Mouse (Mus musculus): ENCODE measurements around the gene Foxk1.

The Foxk1 gene

DNA sequence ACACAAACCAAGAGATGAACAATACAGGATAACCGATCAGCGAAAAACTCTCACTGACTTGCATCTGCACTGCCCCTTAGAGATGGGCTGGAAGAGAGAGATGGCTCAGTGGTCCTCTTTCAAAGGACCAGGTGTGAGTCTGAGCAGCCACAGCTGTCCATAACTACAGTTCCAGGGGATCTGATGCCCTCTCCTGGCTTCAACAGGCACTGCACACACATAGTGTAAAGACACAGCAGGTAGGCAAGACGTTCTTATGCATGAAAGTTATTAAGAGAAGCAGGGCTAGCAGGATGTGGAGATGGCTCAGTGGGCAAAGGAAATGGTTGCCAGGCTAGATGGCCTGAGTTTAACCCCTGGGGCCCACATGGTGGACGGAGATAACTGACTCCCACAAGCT is 13.6 kb upstream of the Foxk1 start:
- in situ Hi-C loops (cut with MboI, MseI) = no loop called here

DNA sequence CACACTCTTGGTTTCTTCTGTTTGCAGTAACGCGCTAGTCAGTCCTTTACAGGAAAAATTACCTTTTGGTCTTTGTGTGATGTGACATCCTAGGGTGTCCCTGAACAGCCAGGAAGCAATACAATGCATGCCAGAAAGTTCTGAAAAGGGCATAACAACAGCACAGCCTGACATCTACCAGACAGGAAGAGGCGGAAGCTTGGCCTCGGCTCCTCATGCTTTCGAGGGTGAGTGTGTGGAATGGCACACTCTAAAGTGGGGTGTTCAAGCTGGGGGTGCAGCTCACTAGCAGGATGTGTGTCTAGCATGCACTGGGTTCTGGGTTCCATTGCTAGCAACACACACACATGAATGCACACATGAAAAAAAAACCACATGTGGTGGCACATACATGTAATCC is 9.6 kb upstream of the Foxk1 start:
- in situ Hi-C loops (cut with MboI, MseI) = no loop called here

DNA sequence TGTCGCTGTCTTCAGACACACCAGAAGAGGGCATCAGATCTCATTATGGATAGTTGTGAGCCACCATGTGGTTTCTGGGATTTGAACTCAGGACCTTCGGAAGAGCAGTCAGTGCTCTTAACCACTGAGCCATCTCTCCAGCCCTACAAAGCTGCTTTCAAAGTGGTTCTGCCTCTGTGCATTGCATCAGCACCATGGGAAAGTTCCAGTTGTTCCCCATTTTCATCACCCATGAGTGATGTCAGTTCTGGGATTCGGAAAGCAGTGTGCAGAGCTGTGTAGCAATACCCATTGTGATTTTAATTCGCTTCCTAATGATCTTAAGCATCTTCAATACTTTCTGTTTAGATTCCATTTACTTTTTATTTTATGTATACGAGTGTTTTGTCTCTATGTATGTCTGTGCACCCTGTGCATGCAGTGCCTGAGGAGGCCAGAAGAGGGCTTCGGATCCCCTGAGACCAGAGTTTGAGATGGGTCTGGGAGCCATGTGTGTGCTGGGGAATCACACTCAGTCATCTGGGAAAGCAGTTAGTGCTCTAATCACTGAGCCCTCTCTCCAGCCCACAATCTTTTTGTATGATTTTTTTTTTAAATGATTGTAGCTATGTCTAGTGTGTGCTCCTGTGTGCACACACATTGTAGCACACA is 6.6 kb upstream of the Foxk1 start:
- in situ Hi-C loops (cut with MboI, MseI) = no loop called here

- in situ Hi-C loops (cut with MboI, MseI) = no loop called here
Measured at GRCm38 (mm10) chr5:142395909-142396308, 5.4 kb upstream of the Foxk1 start.

GRCm38 (mm10) chr5:142400181-142400883 is 965 bp upstream of the Foxk1 start:
- in situ Hi-C loops (cut with MboI, MseI) = no loop called here

DNA sequence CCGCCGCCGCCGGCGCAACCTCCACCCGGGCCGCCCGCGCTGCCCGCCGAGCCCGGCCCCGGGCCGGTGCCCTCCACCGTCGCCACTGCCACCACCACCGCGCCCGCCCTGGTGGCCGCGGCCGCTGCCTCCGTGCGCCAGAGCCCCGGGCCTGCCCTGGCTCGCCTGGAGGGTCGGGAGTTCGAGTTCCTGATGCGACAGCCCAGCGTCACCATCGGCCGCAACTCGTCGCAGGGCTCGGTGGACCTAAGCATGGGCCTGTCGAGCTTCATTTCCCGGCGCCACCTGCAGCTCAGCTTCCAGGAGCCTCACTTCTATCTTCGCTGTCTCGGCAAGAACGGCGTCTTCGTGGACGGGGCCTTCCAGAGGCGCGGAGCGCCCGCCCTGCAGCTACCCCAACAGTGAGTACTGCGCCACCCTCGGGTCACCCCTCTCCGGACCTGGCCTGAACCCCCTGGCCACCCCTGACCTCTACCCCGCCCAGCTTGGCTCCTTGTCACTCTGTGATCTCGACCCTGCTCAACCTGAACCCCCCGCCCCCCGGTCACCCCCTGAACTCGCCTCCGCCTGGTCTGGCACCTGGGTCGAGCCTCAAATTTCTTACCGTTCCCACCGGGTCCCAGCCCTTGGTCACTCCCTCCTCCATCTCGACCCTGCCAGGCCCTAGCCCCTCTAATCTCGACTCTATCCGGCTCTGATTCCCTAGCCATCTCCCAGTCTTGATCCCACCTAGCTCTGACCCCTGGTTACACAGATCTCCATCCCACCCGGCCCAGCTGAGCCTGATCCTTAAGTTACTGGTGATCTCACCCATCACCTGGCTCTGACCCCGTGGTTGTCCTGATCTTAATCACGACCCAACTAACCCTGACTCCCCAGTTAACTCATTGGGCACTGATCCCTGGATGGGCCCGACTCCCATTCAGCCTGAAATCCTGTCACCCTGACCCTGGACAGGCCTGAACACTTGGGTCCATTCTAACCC is 636 bp downstream of the Foxk1 start:
- in situ Hi-C loops (cut with MboI, MseI) = no loop called here

DNA sequence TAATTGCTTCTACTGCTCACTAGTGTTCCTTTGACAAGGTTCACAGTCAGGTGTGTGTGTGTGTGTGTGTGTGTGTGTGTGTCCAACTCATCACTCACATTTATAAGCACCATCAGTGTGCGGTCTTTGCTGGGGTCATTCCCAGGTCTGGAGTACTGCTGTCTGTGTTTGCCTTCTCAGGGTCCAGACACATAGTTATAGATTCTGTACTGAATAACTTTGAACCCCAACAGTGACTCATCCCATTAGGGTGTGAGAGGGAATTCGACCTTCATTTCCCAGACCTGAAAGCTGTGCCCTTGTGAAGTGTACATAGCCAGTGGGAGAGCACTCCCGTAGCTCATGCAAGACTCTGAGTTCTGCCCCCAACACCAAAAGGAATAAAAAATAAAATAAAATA is 2.4 kb downstream of the Foxk1 start:
- in situ Hi-C loops (cut with MboI, MseI) = no loop called here

- in situ Hi-C loops (cut with MboI, MseI) = no loop called here
Measured at GRCm38 (mm10) chr5:142404307-142404706, 3.0 kb downstream of the Foxk1 start.

DNA sequence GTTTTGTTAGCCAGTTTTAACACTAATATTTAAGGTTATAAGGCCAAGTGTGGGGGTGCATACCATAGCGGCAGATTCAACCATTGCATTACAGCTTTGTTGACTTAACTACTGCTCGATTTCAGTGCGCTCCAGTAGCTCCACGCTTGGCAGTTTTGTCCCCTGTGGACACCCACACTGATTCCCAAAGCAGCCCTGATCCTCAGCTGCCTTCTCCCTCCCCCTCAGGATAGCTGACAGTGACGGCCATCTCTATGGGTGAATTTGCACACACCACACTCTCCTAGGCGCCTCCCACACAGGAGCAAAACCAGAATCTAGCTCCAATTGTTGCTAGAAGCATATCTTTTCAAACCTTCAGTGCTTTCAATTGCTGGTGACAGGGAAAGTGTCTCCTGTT is 4.1 kb downstream of the Foxk1 start:
- in situ Hi-C loops (cut with MboI, MseI) = loop anchor here (5.0 kb wide), 2 partner anchors 37 to 38 kb away; no protein-coding TSS in a partner anchor

DNA sequence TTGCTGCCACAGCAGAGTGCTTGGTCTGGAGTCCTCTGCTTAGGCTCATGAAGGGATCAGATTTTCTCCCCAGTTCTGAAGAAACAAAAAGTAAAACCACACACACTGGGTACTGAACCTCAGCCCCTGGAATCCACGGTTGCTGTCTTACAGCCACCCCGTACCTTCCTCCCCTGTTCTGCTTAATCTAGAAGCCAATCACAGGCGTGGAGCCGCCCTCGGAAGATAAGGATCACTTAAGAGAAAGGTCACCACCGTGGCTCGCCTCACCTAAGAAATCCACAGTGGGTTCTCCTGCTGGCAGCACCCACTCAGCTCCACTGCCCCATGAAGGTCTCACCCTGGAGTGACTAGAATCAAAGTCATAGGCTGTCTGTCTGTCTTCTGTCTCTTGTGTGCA is 5.1 kb downstream of the Foxk1 start:
- in situ Hi-C loops (cut with MboI, MseI) = loop anchor here (5.0 kb wide), 2 partner anchors 36 to 39 kb away; no protein-coding TSS in a partner anchor

DNA sequence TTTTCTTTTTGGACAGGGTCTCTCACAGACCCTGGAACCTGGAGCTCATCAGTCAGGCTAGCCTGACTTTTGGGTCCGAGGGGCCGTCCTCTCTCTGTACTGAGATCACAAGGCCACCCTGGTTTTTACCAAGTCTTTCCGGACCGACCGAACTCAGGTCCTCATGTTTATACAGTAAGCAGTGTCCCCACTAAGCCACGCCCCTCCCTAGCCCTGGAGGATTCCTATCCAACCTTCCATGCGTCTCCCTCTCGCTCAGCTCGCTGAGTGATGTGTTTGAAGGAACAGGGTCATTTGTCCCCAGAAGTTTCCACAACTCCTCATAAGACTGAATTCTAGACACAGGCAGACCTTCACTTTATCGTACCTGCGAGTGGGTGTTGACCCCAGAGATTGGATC is 5.6 kb downstream of the Foxk1 start:
- in situ Hi-C loops (cut with MboI, MseI) = loop anchor here (5.0 kb wide), 2 partner anchors 35 to 40 kb away; no protein-coding TSS in a partner anchor

GRCm38 (mm10) chr5:142407381-142407780 is 6.1 kb downstream of the Foxk1 start:
- in situ Hi-C loops (cut with MboI, MseI) = loop anchor here (5.0 kb wide), 2 partner anchors 35 to 40 kb away; no protein-coding TSS in a partner anchor

DNA sequence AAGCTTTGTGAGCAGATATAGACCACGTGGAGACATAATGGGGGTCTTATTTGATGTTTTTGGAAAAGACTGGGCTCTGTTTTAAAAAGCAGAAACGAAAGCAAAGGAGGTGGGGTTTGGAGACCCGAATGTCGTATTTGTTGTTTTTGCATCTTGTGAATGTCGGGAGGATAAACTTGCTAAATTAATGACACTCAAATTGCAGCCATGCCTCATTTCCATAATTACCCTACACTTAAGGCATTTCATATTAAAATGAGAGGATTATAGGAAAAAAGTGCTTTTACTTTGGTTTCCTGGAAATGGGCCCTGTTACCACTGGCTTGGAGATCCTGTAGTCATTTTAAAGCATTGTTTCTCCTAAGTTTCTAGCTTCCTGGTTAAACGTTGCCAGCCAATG is 7.9 kb downstream of the Foxk1 start:
- in situ Hi-C loops (cut with MboI, MseI) = loop anchor here (5.0 kb wide), 2 partner anchors 33 to 42 kb away; no protein-coding TSS in a partner anchor

DNA sequence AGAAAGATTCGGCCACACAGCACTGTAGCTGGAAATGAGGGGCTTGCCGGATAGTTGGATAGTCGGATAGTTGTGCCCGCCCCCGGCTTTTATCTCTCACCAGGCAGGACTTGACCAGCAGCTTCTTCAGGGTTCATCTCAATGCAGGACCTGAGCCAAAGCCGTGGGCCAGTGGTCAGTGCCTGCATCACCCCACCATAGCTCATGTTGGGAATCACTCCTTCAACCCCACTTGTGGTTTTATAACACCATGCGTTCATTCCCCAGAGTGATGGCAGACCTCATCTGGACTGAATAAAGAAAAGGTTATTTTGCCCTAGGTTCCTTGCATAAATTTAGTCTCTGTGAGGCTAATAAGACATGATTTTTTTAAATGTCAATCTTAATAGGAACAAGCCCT is 9.1 kb downstream of the Foxk1 start:
- in situ Hi-C loops (cut with MboI, MseI) = no loop called here

GRCm38 (mm10) chr5:142412678-142413385 is 11.5 kb downstream of the Foxk1 start:
- in situ Hi-C loops (cut with MboI, MseI) = no loop called here

DNA sequence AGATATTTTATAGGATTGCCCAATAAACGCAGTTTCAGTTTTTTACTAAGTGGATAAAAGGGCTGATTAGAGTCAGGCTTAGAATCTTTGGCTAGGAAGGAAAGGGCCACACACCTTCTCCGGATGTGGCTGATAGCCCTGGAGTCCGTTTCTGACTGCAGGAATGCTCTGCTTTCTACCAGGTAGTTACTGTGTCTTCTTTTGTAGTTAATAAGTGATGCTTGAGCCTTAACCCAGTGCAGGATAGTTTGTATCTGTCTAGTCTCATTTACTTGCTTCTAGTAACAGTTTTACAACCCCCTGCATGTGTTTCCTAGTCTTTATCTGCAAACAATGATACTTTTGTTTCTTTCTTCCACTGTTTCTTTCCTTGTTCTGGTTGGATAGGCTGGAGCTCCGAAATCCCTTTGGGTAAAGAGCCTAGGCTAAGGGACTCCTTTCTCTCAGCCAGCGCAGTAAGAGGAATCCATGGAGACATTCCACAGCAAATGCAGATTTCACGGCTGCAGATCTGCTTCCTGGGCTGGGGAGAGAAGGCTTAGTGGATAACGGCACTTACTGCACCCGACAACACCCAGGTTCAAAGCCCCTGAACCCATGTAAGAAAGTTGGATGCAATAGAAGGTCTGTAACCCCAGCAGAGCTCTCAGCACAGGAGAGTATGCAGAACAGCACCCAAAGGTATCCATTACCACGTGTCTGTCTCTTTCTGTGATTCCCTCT is 12.6 kb downstream of the Foxk1 start:
- in situ Hi-C loops (cut with MboI, MseI) = no loop called here

DNA sequence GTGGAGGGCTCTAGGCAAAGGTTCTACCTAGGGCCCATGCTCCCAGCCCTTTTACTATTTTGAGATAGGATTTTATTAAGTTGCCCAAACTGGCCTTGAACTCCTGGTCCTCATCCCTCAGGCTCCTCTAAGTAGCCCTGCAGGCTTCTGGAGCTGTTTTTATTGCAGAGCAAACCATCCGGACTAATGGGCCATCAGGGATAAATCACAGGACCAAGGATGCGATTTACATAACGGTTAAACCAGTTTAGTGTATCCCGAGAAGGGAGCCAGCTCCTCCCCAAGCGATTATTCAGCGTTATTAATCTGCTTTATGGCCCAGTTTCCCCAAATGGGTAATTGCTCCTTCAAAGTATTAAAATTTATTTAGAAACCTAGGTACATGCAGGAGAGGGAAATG is 14.1 kb downstream of the Foxk1 start:
- in situ Hi-C loops (cut with MboI, MseI) = no loop called here

DNA sequence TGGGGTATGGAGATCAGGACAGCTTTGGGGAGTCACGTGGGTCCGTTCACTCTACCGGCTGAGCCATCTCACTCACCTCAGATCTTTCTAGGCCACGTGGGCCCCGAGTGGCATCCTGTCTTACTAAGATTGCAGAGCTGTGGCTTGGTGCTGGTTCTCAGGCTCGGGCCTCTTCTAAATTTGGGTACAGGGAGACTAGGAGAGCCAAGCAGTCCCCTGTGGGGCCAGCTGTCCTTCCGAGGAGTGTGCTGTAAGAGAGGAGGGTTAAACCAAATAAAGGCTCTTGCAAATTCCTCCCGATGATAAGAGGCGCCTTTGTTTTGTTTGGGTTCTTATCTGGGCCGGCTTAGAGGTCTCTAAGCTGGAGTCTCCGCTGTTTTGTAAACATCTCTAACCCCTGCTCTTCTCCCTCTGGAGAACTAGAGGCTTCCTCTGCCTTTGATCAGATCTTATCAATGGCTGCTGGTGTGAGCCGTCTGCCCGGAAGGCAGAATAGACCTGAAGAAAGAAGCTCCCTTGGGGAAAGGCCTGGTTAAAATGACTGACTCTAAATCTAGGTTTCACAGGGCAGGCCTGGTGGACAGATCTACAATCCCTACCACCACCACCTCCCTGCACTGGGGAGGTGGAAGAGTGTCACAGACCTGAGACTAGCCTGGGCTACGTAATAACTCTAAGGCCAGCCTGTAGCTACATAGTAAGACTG is 14.9 kb downstream of the Foxk1 start:
- in situ Hi-C loops (cut with MboI, MseI) = no loop called here

GRCm38 (mm10) chr5:142417104-142417503 is 15.8 kb downstream of the Foxk1 start:
- in situ Hi-C loops (cut with MboI, MseI) = no loop called here

DNA sequence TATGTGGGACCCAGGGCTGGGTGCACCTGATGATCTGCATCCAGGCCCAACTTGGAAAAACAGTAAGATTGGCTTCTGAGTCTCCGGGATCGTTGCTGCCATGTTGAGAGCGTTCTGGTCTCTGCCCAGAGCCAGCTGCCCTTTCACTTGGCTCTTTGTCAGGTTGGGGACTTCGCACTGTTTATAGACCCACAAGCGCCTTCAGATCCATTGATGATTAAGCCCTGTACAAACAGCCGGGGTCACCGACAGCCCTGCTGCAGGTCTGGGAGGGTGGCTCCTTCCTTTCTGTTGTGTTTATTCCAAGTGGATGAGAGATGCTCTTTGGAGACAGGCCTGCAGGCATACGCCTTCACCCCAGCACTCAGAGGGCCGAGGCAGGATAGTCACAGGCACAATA is 16.6 kb downstream of the Foxk1 start:
- in situ Hi-C loops (cut with MboI, MseI) = no loop called here
